Comparison of ENCODE assay signal across 11 mouse cellular contexts in the genomic region with DNA sequence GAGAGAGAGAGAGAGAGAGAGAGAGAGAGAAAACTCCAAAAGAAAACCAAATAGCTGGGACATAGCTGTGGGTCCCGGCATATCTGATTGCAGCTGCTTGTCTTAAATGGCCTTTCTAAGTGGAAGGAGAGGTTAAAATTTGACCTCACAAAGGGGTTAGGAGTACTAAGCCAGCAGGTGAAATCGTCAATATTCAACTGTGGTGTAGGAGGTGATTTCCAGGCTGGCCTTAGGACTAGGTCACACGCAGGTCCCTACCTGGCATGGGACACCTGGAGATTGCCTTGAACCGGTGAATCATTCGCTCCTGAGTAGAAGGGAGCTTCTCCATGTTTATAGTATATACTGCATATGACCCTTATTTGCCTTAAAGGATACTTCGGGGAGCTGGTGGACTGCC. TPM values are rescaled to one million over a fixed set of nuclear protein-coding genes. Genes with fewer than 3 reads are reported as not detected.
DNase-seq lines count a peak whose midpoint lies in the region; ATAC-seq and TF ChIP-seq lines count a peak whose summit lies in the region.
"Had no signal": no experiment of that assay in that cellular context is flagged by ENCODE, and none has a peak within 500 bp of the region (broad histone marks: within the 10 kb centered on the region; RNA-seq: fewer than 3 reads in every experiment).

No protein-coding gene starts in this region.

- ATAC-seq in forebrain, embryonic 15.5 days (replicated peaks) = no peak
- ATAC-seq in midbrain, embryonic 13.5 days = no peak
- ATAC-seq in midbrain, embryonic 11.5 days (ENCODE audit: low FRiP score) = no peak
- no peak for ATAC-seq in limb, embryonic 14.5 days (ENCODE audit: low FRiP score, low read depth)
- no peak for ATAC-seq in stomach, embryonic 14.5 days (ENCODE audit: insufficient number of reproducible peaks, insufficient read depth, low FRiP score, low read depth)

- H3K27me3 ChIP-seq in forebrain, embryonic 10.5 days (ENCODE audit: poor library complexity, severe bottlenecking) = peaks cover 79% of the 10 kb centered on the region
- H3K27me3 ChIP-seq in forebrain, embryonic 15.5 days = peaks cover 58% of the 10 kb centered on the region
- H3K27me3 ChIP-seq in midbrain, embryonic 13.5 days = peaks cover 72% of the 10 kb centered on the region
- peaks cover 44% of the 10 kb centered on the region for H3K27me3 ChIP-seq in midbrain, embryonic 11.5 days (ENCODE audit: control insufficient read depth, insufficient read depth, low read length)
- peaks cover 53% of the 10 kb centered on the region for H3K27me3 ChIP-seq in limb, embryonic 14.5 days (ENCODE audit: control insufficient read depth, insufficient read depth, low read length)
- H3K27me3 ChIP-seq in stomach, embryonic 14.5 days (ENCODE audit: control insufficient read depth, insufficient read depth, low read length) = peaks cover 33% of the 10 kb centered on the region

- H3K9ac ChIP-seq in forebrain, embryonic 15.5 days (replicated peaks) = no peak overlapping the region
- H3K9ac ChIP-seq in midbrain, embryonic 13.5 days (replicated peaks) = no peak overlapping the region
- no peak overlapping the region for H3K9ac ChIP-seq in midbrain, embryonic 11.5 days (ENCODE audit: low read length)
- no peak overlapping the region for H3K9ac ChIP-seq in limb, embryonic 14.5 days (ENCODE audit: low read depth, low read length, severe bottlenecking)
- no peak overlapping the region for H3K9ac ChIP-seq in stomach, embryonic 14.5 days (replicated peaks; ENCODE audit: low read depth, low read length)

- no peaks in the 10 kb centered on the region for H3K9me3 ChIP-seq in forebrain, embryonic 10.5 days
- H3K9me3 ChIP-seq in forebrain, embryonic 15.5 days = no peaks in the 10 kb centered on the region
- no peaks in the 10 kb centered on the region for H3K9me3 ChIP-seq in midbrain, embryonic 13.5 days
- no peaks in the 10 kb centered on the region for H3K9me3 ChIP-seq in midbrain, embryonic 11.5 days (ENCODE audit: control insufficient read depth, low read length)
- H3K9me3 ChIP-seq in limb, embryonic 14.5 days (ENCODE audit: control insufficient read depth, low read length) = no peaks in the 10 kb centered on the region
- no peaks in the 10 kb centered on the region for H3K9me3 ChIP-seq in stomach, embryonic 14.5 days (ENCODE audit: control insufficient read depth, low read depth, low read length)

- H3K27ac ChIP-seq in forebrain, embryonic 10.5 days = no peak overlapping the region
- H3K27ac ChIP-seq in forebrain, embryonic 15.5 days (replicated peaks) = no peak overlapping the region
- H3K27ac ChIP-seq in midbrain, embryonic 13.5 days = no peak overlapping the region
- H3K27ac ChIP-seq in midbrain, embryonic 11.5 days (ENCODE audit: low read depth, low read length) = no peak overlapping the region
- no peak overlapping the region for H3K27ac ChIP-seq in limb, embryonic 14.5 days (replicated peaks; ENCODE audit: low read depth, low read length)
- H3K27ac ChIP-seq in stomach, embryonic 14.5 days (ENCODE audit: low read length) = no peak overlapping the region

- H3K36me3 ChIP-seq in forebrain, embryonic 10.5 days (replicated peaks) = no peaks in the 10 kb centered on the region
- H3K36me3 ChIP-seq in forebrain, embryonic 15.5 days = no peaks in the 10 kb centered on the region
- no peaks in the 10 kb centered on the region for H3K36me3 ChIP-seq in midbrain, embryonic 13.5 days
- no peaks in the 10 kb centered on the region for H3K36me3 ChIP-seq in midbrain, embryonic 11.5 days (ENCODE audit: control insufficient read depth, insufficient read depth, low read length)
- H3K36me3 ChIP-seq in limb, embryonic 14.5 days (ENCODE audit: control insufficient read depth, insufficient read depth, low read length) = no peaks in the 10 kb centered on the region
- H3K36me3 ChIP-seq in stomach, embryonic 14.5 days (ENCODE audit: control insufficient read depth, insufficient read depth, low read length) = no peaks in the 10 kb centered on the region

- H3K4me3 ChIP-seq in forebrain, embryonic 10.5 days = peak overlapping the region; percentile 72; the same call in 1 of the 2 replicates
- H3K4me3 ChIP-seq in forebrain, embryonic 15.5 days = no peak overlapping the region
- H3K4me3 ChIP-seq in midbrain, embryonic 13.5 days (replicated peaks) = peak overlapping the region; percentile 62; the same call in 1 of the 2 replicates
- no peak overlapping the region for H3K4me3 ChIP-seq in midbrain, embryonic 11.5 days (ENCODE audit: low read depth, low read length)
- H3K4me3 ChIP-seq in limb, embryonic 14.5 days (replicated peaks; ENCODE audit: low read length) = peak overlapping the region; percentile 56
- 0 out of 2 replicates have a peak overlapping the region, but pooled peaks have one; percentile 43 for H3K4me3 ChIP-seq in stomach, embryonic 14.5 days (ENCODE audit: low read depth, low read length)

- no peak for TF ChIP-seq POLR2A in limb, embryonic 14.5 days (IDR thresholded peaks at IDR 0.05; ENCODE audit: borderline replicate concordance, extremely low read depth, insufficient read depth, insufficient read length)

- H3K4me2 ChIP-seq in forebrain, embryonic 15.5 days (replicated peaks) = no peak overlapping the region
- H3K4me2 ChIP-seq in midbrain, embryonic 13.5 days (replicated peaks) = 0 out of 2 replicates have a peak overlapping the region, but pooled peaks have one; percentile 100
- H3K4me2 ChIP-seq in midbrain, embryonic 11.5 days = no peak overlapping the region
- H3K4me2 ChIP-seq in limb, embryonic 14.5 days (replicated peaks; ENCODE audit: low read depth, low read length, severe bottlenecking) = peak overlapping the region; percentile 100
- no peak overlapping the region for H3K4me2 ChIP-seq in stomach, embryonic 14.5 days (replicated peaks; ENCODE audit: low read depth, low read length)

- DNase-seq in forebrain, embryonic 10.5 days (ENCODE audit: extremely low spot score, low spot score) = no peak
- no peak for DNase-seq in midbrain, embryonic 11.5 days (ENCODE audit: low spot score, missing footprints)
- no peak for DNase-seq in limb, embryonic 14.5 days (ENCODE audit: low spot score)
- DNase-seq in right cerebral cortex, adult 2 months (ENCODE audit: low spot score in 2 of 2) = no peak
- no peak for DNase-seq in natural killer cell, adult 2 months (ENCODE audit: low spot score in 2 of 2)
- DNase-seq: cerebellum, adult 2 months had no signal

- WGBS in forebrain, embryonic 10.5 days = 58% methylated on average over 6 of the region's 6 CpGs
- 55% methylated on average over 6 of the region's 6 CpGs for WGBS in forebrain, embryonic 15.5 days
- WGBS in midbrain, embryonic 13.5 days = 59% methylated on average over 6 of the region's 6 CpGs
- 57% methylated on average over 6 of the region's 6 CpGs for WGBS in midbrain, embryonic 11.5 days
- WGBS in limb, embryonic 14.5 days = 49% methylated on average over 6 of the region's 6 CpGs
- WGBS in stomach, embryonic 14.5 days = 54% methylated on average over 6 of the region's 6 CpGs

- H3K4me1 ChIP-seq in forebrain, embryonic 10.5 days = peaks cover 24% of the 10 kb centered on the region
- H3K4me1 ChIP-seq in forebrain, embryonic 15.5 days = peaks cover 18% of the 10 kb centered on the region
- H3K4me1 ChIP-seq in midbrain, embryonic 13.5 days (replicated peaks) = peaks cover 20% of the 10 kb centered on the region
- peaks cover 8% of the 10 kb centered on the region; the same call in 1 of the 2 replicates for H3K4me1 ChIP-seq in midbrain, embryonic 11.5 days (ENCODE audit: control insufficient read depth, insufficient read depth, low read length)
- 0 out of 2 replicates have a peak, but pooled peaks cover 5% of the 10 kb centered on the region for H3K4me1 ChIP-seq in limb, embryonic 14.5 days (ENCODE audit: control insufficient read depth, insufficient read depth, low read length)
- H3K4me1 ChIP-seq in stomach, embryonic 14.5 days (ENCODE audit: control insufficient read depth, insufficient read depth, low read length) = peaks cover 4% of the 10 kb centered on the region; the same call in 1 of the 2 replicates

RNA-seq across cellular contexts. Expression of gene Gjb2, which starts 1.4 kb away (rescaled TPM):
- 0.50 and 0.83 TPM in 2 replicates for polyA plus RNA-seq in forebrain, embryonic 10.5 days (2016; fragmentation: Nextera tagmentation; extraction: Ambion mirVana)
- 5.3 and 7.1 TPM in 2 replicates for polyA plus RNA-seq in forebrain, embryonic 15.5 days (2015; fragmentation: Nextera tagmentation; extraction: Ambion mirVana)
- polyA plus RNA-seq in midbrain, embryonic 13.5 days (2015; fragmentation: Nextera tagmentation; extraction: Ambion mirVana) = 10.0 and 11.4 TPM in 2 replicates
- 6.7 and 7.5 TPM in 2 replicates for polyA plus RNA-seq in midbrain, embryonic 11.5 days (2014; fragmentation: Nextera tagmentation; extraction: Ambion mirVana)
- 33.6 and 39.1 TPM in 2 replicates for polyA plus RNA-seq in limb, embryonic 14.5 days (2012; rRNA removed)
- polyA plus RNA-seq in limb, embryonic 14.5 days (2014; fragmentation: Nextera tagmentation; extraction: Ambion mirVana) = 102 and 111 TPM in 2 replicates
- polyA plus RNA-seq in stomach, embryonic 14.5 days (2014; fragmentation: Nextera tagmentation; extraction: Ambion mirVana) = 0.49 and 2.3 TPM in 2 replicates

RNA-seq across cellular contexts. Expression of gene Gm4491, which starts 12.6 kb away (rescaled TPM):
- polyA plus RNA-seq in forebrain, embryonic 10.5 days (2016; fragmentation: Nextera tagmentation; extraction: Ambion mirVana) = not detected in 2 replicates
- not detected in 2 replicates for polyA plus RNA-seq in forebrain, embryonic 15.5 days (2015; fragmentation: Nextera tagmentation; extraction: Ambion mirVana)
- polyA plus RNA-seq in midbrain, embryonic 13.5 days (2015; fragmentation: Nextera tagmentation; extraction: Ambion mirVana) = 0.09 TPM in 1 of 2 replicates, not detected in the other
- polyA plus RNA-seq in midbrain, embryonic 11.5 days (2014; fragmentation: Nextera tagmentation; extraction: Ambion mirVana) = not detected in 2 replicates
- polyA plus RNA-seq in limb, embryonic 14.5 days (2012; rRNA removed) = 0.04 TPM in 1 of 2 replicates, not detected in the other
- polyA plus RNA-seq in limb, embryonic 14.5 days (2014; fragmentation: Nextera tagmentation; extraction: Ambion mirVana) = not detected in 2 replicates
- not detected in 2 replicates for polyA plus RNA-seq in stomach, embryonic 14.5 days (2014; fragmentation: Nextera tagmentation; extraction: Ambion mirVana)
- polyA plus RNA-seq: forebrain, embryonic 11.5 days; intestine, embryonic 14.5 days had no signal

RNA-seq across cellular contexts. Expression of gene Gjb6, which starts 30.3 kb away (rescaled TPM):
- polyA plus RNA-seq in forebrain, embryonic 10.5 days (2016; fragmentation: Nextera tagmentation; extraction: Ambion mirVana) = 0.60 and 0.68 TPM in 2 replicates
- 7.6 and 8.5 TPM in 2 replicates for polyA plus RNA-seq in forebrain, embryonic 15.5 days (2015; fragmentation: Nextera tagmentation; extraction: Ambion mirVana)
- 11.0 TPM in 2 replicates for polyA plus RNA-seq in midbrain, embryonic 13.5 days (2015; fragmentation: Nextera tagmentation; extraction: Ambion mirVana)
- polyA plus RNA-seq in midbrain, embryonic 11.5 days (2014; fragmentation: Nextera tagmentation; extraction: Ambion mirVana) = 2.9 and 3.0 TPM in 2 replicates
- 27.1 and 31.6 TPM in 2 replicates for polyA plus RNA-seq in limb, embryonic 14.5 days (2012; rRNA removed)
- polyA plus RNA-seq in limb, embryonic 14.5 days (2014; fragmentation: Nextera tagmentation; extraction: Ambion mirVana) = 59.9 and 62.0 TPM in 2 replicates
- 0.86 and 1.4 TPM in 2 replicates for polyA plus RNA-seq in stomach, embryonic 14.5 days (2014; fragmentation: Nextera tagmentation; extraction: Ambion mirVana)
- polyA plus RNA-seq: intestine, embryonic 14.5 days had no signal

RNA-seq across cellular contexts. Expression of gene Gja3, which starts 45.2 kb away (rescaled TPM):
- polyA plus RNA-seq in forebrain, embryonic 10.5 days (2016; fragmentation: Nextera tagmentation; extraction: Ambion mirVana) = 0.06 TPM in 1 of 2 replicates, not detected in the other
- polyA plus RNA-seq in forebrain, embryonic 15.5 days (2015; fragmentation: Nextera tagmentation; extraction: Ambion mirVana) = 0.08 and 0.17 TPM in 2 replicates
- polyA plus RNA-seq in midbrain, embryonic 13.5 days (2015; fragmentation: Nextera tagmentation; extraction: Ambion mirVana) = 0.51 and 0.73 TPM in 2 replicates
- polyA plus RNA-seq in midbrain, embryonic 11.5 days (2014; fragmentation: Nextera tagmentation; extraction: Ambion mirVana) = 0.44 TPM in 1 of 2 replicates, not detected in the other
- polyA plus RNA-seq in limb, embryonic 14.5 days (2012; rRNA removed) = 4.1 and 4.7 TPM in 2 replicates
- polyA plus RNA-seq in limb, embryonic 14.5 days (2014; fragmentation: Nextera tagmentation; extraction: Ambion mirVana) = 6.8 and 7.6 TPM in 2 replicates
- 0.35 and 0.78 TPM in 2 replicates for polyA plus RNA-seq in stomach, embryonic 14.5 days (2014; fragmentation: Nextera tagmentation; extraction: Ambion mirVana)

Comparison
In these comparisons a context has a peak if more than half of its experiments do, and no peak if none do; other contexts are left out.
1. H3K4me3 ChIP-seq: peak in forebrain, embryonic 10.5 days (single experiment), midbrain, embryonic 13.5 days (single experiment), limb, embryonic 14.5 days (single experiment) and stomach, embryonic 14.5 days (single experiment); none in forebrain, embryonic 15.5 days (single experiment) and midbrain, embryonic 11.5 days (single experiment).
2. H3K4me2 ChIP-seq: peak in midbrain, embryonic 13.5 days (single experiment) and limb, embryonic 14.5 days (single experiment); none in forebrain, embryonic 15.5 days (single experiment), midbrain, embryonic 11.5 days (single experiment) and stomach, embryonic 14.5 days (single experiment).